Mouse (Mus musculus) liver, adult 2 months (tissue): ENCODE measurements around the gene Ahr. TPM values are rescaled to one million over a fixed set of nuclear protein-coding genes. Genes with fewer than 3 reads are reported as not detected.

Source experiments
- DNase-seq: peaks from one replicate; pipeline ENCODE4 v3.0.0-alpha.2; 2011; ENCODE audit warnings: low read depth, low spot score; ENCODE audit errors: extremely low read depth
- H3K27ac ChIP-seq: fragments of 200-500 bp; replicated peaks from 2 replicates; pipeline ENCODE4 v1.5.1; 2012; ENCODE audit warnings: low read depth, mild to moderate bottlenecking, control low read depth, inconsistent platforms, low read length; ENCODE audit not compliant: insufficient read depth
- H3K27me3 ChIP-seq: fragments of 200-500 bp; 2 replicates; pipeline ENCODE4 v1.6.1; 2012; ENCODE audit warnings: mild to moderate bottlenecking, moderate library complexity, low read length, inconsistent platforms; ENCODE audit not compliant: control insufficient read depth, insufficient read depth
- H3K36me3 ChIP-seq: fragments of 200-500 bp; 2 replicates; pipeline ENCODE4 v1.6.1; 2012; ENCODE audit warnings: low read length, inconsistent platforms; ENCODE audit not compliant: control insufficient read depth, insufficient read depth
- H3K4me1 ChIP-seq: fragments of 200-500 bp; 2 replicates; pipeline ENCODE4 v1.6.1; 2011; ENCODE audit warnings: low read length; ENCODE audit not compliant: control insufficient read depth, insufficient read depth
- H3K4me3 ChIP-seq: fragments of 200-500 bp; 2 replicates; pipeline ENCODE4 v1.5.1; 2011; ENCODE audit warnings: low read depth, mild to moderate bottlenecking, control low read depth, low read length, moderate library complexity; ENCODE audit not compliant: insufficient read depth
- H3K79me2 ChIP-seq: fragments of 200-500 bp; 2 replicates; pipeline ENCODE4 v1.6.1; 2012; ENCODE audit warnings: inconsistent platforms, mild to moderate bottlenecking, low read length, moderate library complexity; ENCODE audit not compliant: control insufficient read depth, insufficient read depth
- H3K9ac ChIP-seq: fragments of 200-500 bp; 2 replicates; pipeline ENCODE4 v1.6.1; 2012; ENCODE audit warnings: low read depth, mild to moderate bottlenecking, control low read depth, inconsistent platforms, low read length
- CTCF ChIP-seq: fragments of 200-500 bp; IDR thresholded peaks from 2 replicates; pipeline ENCODE4 v1.5.1; 2011; ENCODE audit warnings: low read depth, low read length, control low read depth
- POLR2A ChIP-seq: fragments of 200-500 bp; IDR thresholded peaks from 2 replicates; pipeline ENCODE4 v1.6.1; 2011; ENCODE audit warnings: low read length, control low read depth; ENCODE audit not compliant: insufficient read depth; ENCODE audit errors: extremely low read depth
- WGBS: fragments of 180-500 bp; shearing (Covaris S2); methylation state at CpG from one replicate; pipeline ENCODE4 v1.1.7; 2018; 5-methylcytosine and 5-hydroxymethylcytosine counted together
- polyA plus RNA-seq: library from polyadenylated mRNA; depleted of rRNA; stranded (reverse); fragments of >200 nt; gene quantifications from 2 replicates; pipeline ENCODE4 v1.2.3, GENCODE M21; 2012
- total RNA-seq: library from RNA; depleted of rRNA; stranded (reverse); fragments of >200 nt; gene quantifications from 2 replicates; pipeline ENCODE4 v1.2.3, GENCODE M21; 2014

Gene Ahr
- total and polyA plus RNA-seq, 2 experiments = 10.1 to 27.2 TPM

- H3K36me3 ChIP-seq = peaks cover 28% of the 10 kb centered on the region
- no peak overlapping the region for H3K9ac ChIP-seq
- TF ChIP-seq POLR2A (no peak), CTCF (no peak)
- H3K27ac ChIP-seq = peak overlapping the region; percentile 36
- no peak for DNase-seq
- 82% methylated on average over 9 of the region's 9 CpGs for WGBS
- H3K4me1 ChIP-seq = peaks cover 3% of the 10 kb centered on the region
- H3K27me3 ChIP-seq = no peaks in the 10 kb centered on the region
- no peak overlapping the region for H3K4me3 ChIP-seq
- H3K79me2 ChIP-seq = peaks cover 33% of the 10 kb centered on the region; the same call in 1 of the 2 replicates
These were observed 12.2 kb downstream of the Ahr start for GRCm38 (mm10) chr12:35522585-35523103.

- TF ChIP-seq POLR2A (no peak), CTCF (no peak)
- peaks cover 39% of the 10 kb centered on the region for H3K36me3 ChIP-seq
- peaks cover 9% of the 10 kb centered on the region; the same call in 1 of the 2 replicates for H3K79me2 ChIP-seq
- H3K4me3 ChIP-seq = no peak overlapping the region
- no peaks in the 10 kb centered on the region for H3K27me3 ChIP-seq
- H3K9ac ChIP-seq = no peak overlapping the region
- WGBS = 61% methylated on average over 3 of the region's 3 CpGs
- H3K27ac ChIP-seq = no peak overlapping the region
- H3K4me1 ChIP-seq = no peaks in the 10 kb centered on the region
- no peak for DNase-seq
These were observed 19.2 kb downstream of the Ahr start for GRCm38 (mm10) chr12:35515621-35516020.

DNA sequence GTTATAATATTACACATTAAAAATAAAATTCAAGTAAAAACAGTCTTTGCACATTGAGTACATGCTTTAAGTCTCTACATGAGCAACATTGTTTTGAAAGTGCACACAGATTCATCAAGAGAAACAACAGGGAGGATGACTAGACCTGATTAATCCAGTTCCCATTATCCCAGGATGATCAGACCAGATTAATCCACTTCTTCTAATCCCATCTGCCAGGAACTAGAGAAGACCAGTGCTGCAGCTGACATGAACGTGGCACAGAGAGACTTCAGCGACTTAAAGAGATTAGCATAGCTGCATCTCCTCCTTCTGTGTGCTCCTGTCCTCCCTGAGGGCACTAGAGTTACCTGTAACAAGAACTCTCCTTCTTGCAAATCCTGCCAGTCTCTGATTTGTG is 20.2 kb downstream of the Ahr start:
- Histone ChIP-seq H3K9ac (no peak overlapping the region), H3K36me3 (peaks cover 43% of the 10 kb centered on the region), H3K4me3 (no peak overlapping the region), H3K79me2 (peaks cover 9% of the 10 kb centered on the region; the same call in 1 of the 2 replicates), H3K27me3 (no peaks in the 10 kb centered on the region), H3K4me1 (no peaks in the 10 kb centered on the region), H3K27ac (no peak overlapping the region)
- TF ChIP-seq CTCF (no peak), POLR2A (no peak)
- 70% methylated on average over 2 of the region's 2 CpGs for WGBS
- DNase-seq = no peak

GRCm38 (mm10) chr12:35510711-35511110 is 24.1 kb downstream of the Ahr start:
- Histone ChIP-seq H3K9ac (no peak overlapping the region), H3K4me3 (no peak overlapping the region), H3K79me2 (peaks cover 7% of the 10 kb centered on the region; the same call in 1 of the 2 replicates), H3K27me3 (no peaks in the 10 kb centered on the region), H3K4me1 (no peaks in the 10 kb centered on the region), H3K36me3 (peaks cover 67% of the 10 kb centered on the region), H3K27ac (no peak overlapping the region)
- no peak for TF ChIP-seq CTCF
- TF ChIP-seq POLR2A = no peak
- no peak for DNase-seq
- 91% methylated on average over 5 of the region's 5 CpGs for WGBS

DNA sequence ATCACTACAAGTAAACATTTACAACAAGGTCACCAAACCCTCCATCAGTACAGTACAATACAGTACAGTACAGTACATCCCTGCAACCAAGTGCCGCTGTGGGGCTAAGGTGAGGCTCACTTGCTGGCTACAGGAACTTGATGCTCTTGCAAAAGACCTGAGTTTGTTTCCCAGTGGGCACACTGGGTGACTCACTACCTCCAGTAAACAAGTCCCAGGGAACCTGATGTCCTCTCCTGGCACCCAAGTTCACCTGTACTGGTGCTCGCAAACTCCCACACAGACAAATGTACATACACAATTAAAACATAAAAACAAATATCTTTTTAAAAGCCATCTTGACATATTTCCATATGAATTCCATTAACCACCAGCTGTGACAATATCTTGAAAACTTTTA is 28.5 kb downstream of the Ahr start:
- H3K9ac ChIP-seq = no peak overlapping the region
- WGBS = 64% methylated on average over 2 of the region's 2 CpGs
- TF ChIP-seq POLR2A = no peak
- TF ChIP-seq CTCF = no peak
- H3K27me3 ChIP-seq = no peaks in the 10 kb centered on the region
- H3K36me3 ChIP-seq = peaks cover 66% of the 10 kb centered on the region
- H3K4me1 ChIP-seq = peaks cover 10% of the 10 kb centered on the region
- DNase-seq = peak; percentile 68
- peaks cover 2% of the 10 kb centered on the region; the same call in 1 of the 2 replicates for H3K79me2 ChIP-seq
- H3K4me3 ChIP-seq = no peak overlapping the region
- H3K27ac ChIP-seq = no peak overlapping the region

- Histone ChIP-seq H3K79me2 (no peaks in the 10 kb centered on the region; the same call in 1 of the 2 replicates), H3K4me3 (no peak overlapping the region), H3K27ac (peak overlapping the region; percentile 22), H3K9ac (no peak overlapping the region), H3K4me1 (peaks cover 11% of the 10 kb centered on the region), H3K27me3 (no peaks in the 10 kb centered on the region), H3K36me3 (peaks cover 53% of the 10 kb centered on the region)
- TF ChIP-seq CTCF (no peak), POLR2A (no peak)
- peak; percentile 36 for DNase-seq
- WGBS = 84% methylated on average over 15 of the region's 15 CpGs
These were observed 30.8 kb downstream of the Ahr start for GRCm38 (mm10) chr12:35504081-35504480.
